ENCODE assay signal across 8 mouse cellular contexts in genomic region chr14:60252004-60253000, GRCm38 (mm10). TPM values are rescaled to one million over a fixed set of nuclear protein-coding genes. Genes with fewer than 3 reads are reported as not detected.
A peak's percentile ranks its signal among the peaks of the same experiment; 100 is the strongest.
DNase-seq lines count a peak whose midpoint lies in the region; ATAC-seq and TF ChIP-seq lines count a peak whose summit lies in the region.

No protein-coding gene starts in this region.

- peaks cover 4% of the 10 kb centered on the region; the same call in 1 of the 2 replicates for H3K4me1 ChIP-seq in kidney, adult 2 months (ENCODE audit: control insufficient read depth, insufficient read depth, low read length)
- peaks cover 36% of the 10 kb centered on the region for H3K4me1 ChIP-seq in E14TG2a.4 (replicated peaks; ENCODE audit: low read depth, low read length)
- H3K4me1 ChIP-seq in hindbrain, embryonic 12.5 days: peaks cover 21% of the 10 kb centered on the region
- H3K4me1 ChIP-seq in liver, embryonic 15.5 days (replicated peaks): peaks cover 43% of the 10 kb centered on the region
- H3K4me1 ChIP-seq in testis, adult 2 months (ENCODE audit: control insufficient read depth, insufficient read depth, low read length): peaks cover 5% of the 10 kb centered on the region

- peak; percentile 14 for DNase-seq in kidney, adult 2 months
- no peak for DNase-seq in kidney, adult 11 months
- DNase-seq in cerebellum, postnatal 36 days: peak; percentile 16 to 37
- DNase-seq in left cerebral cortex, adult 18-20 months (ENCODE audit: low spot score in 2 of 2): no peak

- TF ChIP-seq POLR2A in kidney, adult 2 months (IDR thresholded peaks at IDR 0.05; ENCODE audit: low read depth, low read length): no peak
- no peak for TF ChIP-seq POLR2A in testis, adult 2 months (IDR thresholded peaks at IDR 0.05; ENCODE audit: control insufficient read depth, low read depth, low read length)

- peak overlapping the region; percentile 69 for H3K27ac ChIP-seq in kidney, adult 2 months (ENCODE audit: insufficient read depth, low read depth, low read length)
- H3K27ac ChIP-seq in hindbrain, embryonic 12.5 days: peak overlapping the region; percentile 87
- H3K27ac ChIP-seq in liver, embryonic 15.5 days (replicated peaks): peak overlapping the region; percentile 84
- H3K27ac ChIP-seq in testis, adult 2 months (ENCODE audit: control insufficient read depth, insufficient read depth, low read depth, low read length): peak overlapping the region; percentile 89

- H3K9ac ChIP-seq in hindbrain, embryonic 12.5 days: peak overlapping the region; percentile 80
- peak overlapping the region; percentile 71 for H3K9ac ChIP-seq in liver, embryonic 15.5 days

- H3K36me3 ChIP-seq in kidney, adult 2 months (ENCODE audit: control insufficient read depth, insufficient read depth, low read length): no peaks in the 10 kb centered on the region
- peaks cover 3% of the 10 kb centered on the region for H3K36me3 ChIP-seq in E14TG2a.4 (ENCODE audit: insufficient read depth, low read length)
- no peaks in the 10 kb centered on the region for H3K36me3 ChIP-seq in hindbrain, embryonic 12.5 days
- H3K36me3 ChIP-seq in liver, embryonic 15.5 days (replicated peaks): no peaks in the 10 kb centered on the region; the same call in 1 of the 2 replicates
- H3K36me3 ChIP-seq in testis, adult 2 months (ENCODE audit: control insufficient read depth, insufficient read depth, low read length): no peaks in the 10 kb centered on the region

- peak overlapping the region; percentile 72 for H3K4me3 ChIP-seq in kidney, adult 2 months (ENCODE audit: insufficient read depth, low read depth, low read length)
- peak overlapping the region; percentile 99 for H3K4me3 ChIP-seq in E14TG2a.4 (replicated peaks; ENCODE audit: low read length)
- peak overlapping the region; percentile 80 for H3K4me3 ChIP-seq in hindbrain, embryonic 12.5 days
- H3K4me3 ChIP-seq in liver, embryonic 15.5 days (replicated peaks): peak overlapping the region; percentile 98
- H3K4me3 ChIP-seq in testis, adult 2 months (ENCODE audit: control insufficient read depth, low read depth, low read length): peak overlapping the region; percentile 97

- no peak for TF ChIP-seq CTCF in kidney, adult 2 months (conservative IDR thresholded peaks at IDR 0.05; ENCODE audit: insufficient read depth, insufficient read length, low read depth, low read length)
- no peak for TF ChIP-seq CTCF in E14TG2a.4 (conservative IDR thresholded peaks at IDR 0.05; ENCODE audit: low read length)
- no peak for TF ChIP-seq CTCF in testis, adult 2 months (IDR thresholded peaks at IDR 0.05; ENCODE audit: control insufficient read depth, insufficient read depth, insufficient replicate concordance, low read depth, low read length)

- peak overlapping the region; percentile 89 for H3K4me2 ChIP-seq in hindbrain, embryonic 12.5 days (replicated peaks)
- peak overlapping the region; percentile 89 for H3K4me2 ChIP-seq in liver, embryonic 15.5 days

- H3K27me3 ChIP-seq in kidney, adult 2 months (replicated peaks; ENCODE audit: control insufficient read depth, insufficient read depth, low read length): no peaks in the 10 kb centered on the region
- H3K27me3 ChIP-seq in E14TG2a.4 (ENCODE audit: insufficient read depth, low read length): no peaks in the 10 kb centered on the region
- no peaks in the 10 kb centered on the region for H3K27me3 ChIP-seq in hindbrain, embryonic 12.5 days
- no peaks in the 10 kb centered on the region for H3K27me3 ChIP-seq in liver, embryonic 15.5 days
- H3K27me3 ChIP-seq in testis, adult 2 months (ENCODE audit: control insufficient read depth, insufficient read depth, low read length): no peaks in the 10 kb centered on the region

- WGBS in kidney, adult 2 months: 12% methylated on average over 15 of the region's 15 CpGs
- WGBS in hindbrain, embryonic 12.5 days: 22% methylated on average over 15 of the region's 15 CpGs
- WGBS in liver, embryonic 15.5 days (ENCODE audit: insufficient replicate concordance): 17% methylated on average over 15 of the region's 15 CpGs

- peak; percentile 43 for ATAC-seq in hindbrain, embryonic 12.5 days (ENCODE audit: low FRiP score)
- ATAC-seq in liver, embryonic 15.5 days (ENCODE audit: insufficient read depth): no peak

- no peaks in the 10 kb centered on the region for H3K9me3 ChIP-seq in E14TG2a.4 (ENCODE audit: low read length)
- no peaks in the 10 kb centered on the region for H3K9me3 ChIP-seq in hindbrain, embryonic 12.5 days (replicated peaks)
- H3K9me3 ChIP-seq in liver, embryonic 15.5 days (replicated peaks): no peaks in the 10 kb centered on the region

RNA-seq across cellular contexts. Expression of gene Gm49336, which starts 1.0 kb away (rescaled TPM):
- 8.6 and 9.0 TPM in 2 replicates for polyA plus RNA-seq in kidney, adult 2 months (2012; rRNA removed)
- polyA plus RNA-seq in hindbrain, embryonic 12.5 days (2016; fragmentation: Nextera tagmentation; extraction: Ambion mirVana): 63.9 and 72.0 TPM in 2 replicates
- 27.6 and 27.7 TPM in 2 replicates for polyA plus RNA-seq in liver, embryonic 15.5 days (2015; fragmentation: Nextera tagmentation; extraction: Ambion mirVana)
- 63.6 and 66.3 TPM in 2 replicates for polyA plus RNA-seq in testis, adult 2 months (2012; rRNA removed)
- 10 to 100 TPM; 70.3 to 75.6 TPM for total RNA-seq in left cerebral cortex, adult 18-20 months (2021)

RNA-seq across cellular contexts. Expression of gene Nupl1, which starts 1.1 kb away (rescaled TPM):
- 0.06 TPM in 1 of 2 replicates, not detected in the other for polyA plus RNA-seq in kidney, adult 2 months (2012; rRNA removed)
- 0.06 TPM in 1 of 2 replicates, not detected in the other for polyA plus RNA-seq in hindbrain, embryonic 12.5 days (2016; fragmentation: Nextera tagmentation; extraction: Ambion mirVana)
- 0.05 TPM in 1 of 2 replicates, not detected in the other for polyA plus RNA-seq in liver, embryonic 15.5 days (2015; fragmentation: Nextera tagmentation; extraction: Ambion mirVana)
- polyA plus RNA-seq in testis, adult 2 months (2012; rRNA removed): 0.97 and 1.1 TPM in 2 replicates
- not detected for total RNA-seq in left cerebral cortex, adult 18-20 months (2021)

RNA-seq across cellular contexts. Expression of gene Mtmr6, which starts 12.7 kb away (rescaled TPM):
- 20.6 and 23.3 TPM in 2 replicates for polyA plus RNA-seq in kidney, adult 2 months (2012; rRNA removed)
- 58.0 and 58.4 TPM in 2 replicates for polyA plus RNA-seq in hindbrain, embryonic 12.5 days (2016; fragmentation: Nextera tagmentation; extraction: Ambion mirVana)
- polyA plus RNA-seq in liver, embryonic 15.5 days (2015; fragmentation: Nextera tagmentation; extraction: Ambion mirVana): 13.6 and 13.7 TPM in 2 replicates
- polyA plus RNA-seq in testis, adult 2 months (2012; rRNA removed): 78.9 and 92.1 TPM in 2 replicates
- total RNA-seq in left cerebral cortex, adult 18-20 months (2021): 100 to 1,000 TPM; 119 TPM

RNA-seq across cellular contexts. Expression of gene Atp8a2, which starts 55.3 kb away (rescaled TPM):
- polyA plus RNA-seq in kidney, adult 2 months (2012; rRNA removed): 0.24 and 0.36 TPM in 2 replicates
- polyA plus RNA-seq in hindbrain, embryonic 12.5 days (2016; fragmentation: Nextera tagmentation; extraction: Ambion mirVana): 20.7 and 21.3 TPM in 2 replicates
- polyA plus RNA-seq in liver, embryonic 15.5 days (2015; fragmentation: Nextera tagmentation; extraction: Ambion mirVana): 3.5 and 4.9 TPM in 2 replicates
- polyA plus RNA-seq in testis, adult 2 months (2012; rRNA removed): 16.7 and 18.8 TPM in 2 replicates
- 10 to 100 TPM; 63.7 to 65.5 TPM for total RNA-seq in left cerebral cortex, adult 18-20 months (2021)

Comparison
In these comparisons a context has a peak if more than half of its experiments do, and no peak if none do; other contexts are left out.
1. DNase-seq: peak in kidney, adult 2 months (single experiment) and cerebellum, postnatal 36 days (2 of 2); none in kidney, adult 11 months (single experiment) and left cerebral cortex, adult 18-20 months (0 of 2).
2. Peak in every context shown above with its lines, with median percentiles within 50 percentile points of each other: H3K27ac ChIP-seq and H3K4me3 ChIP-seq.